Mouse (Mus musculus): Measurements from ENCODE around the gene Syf2. TPM values are rescaled to one million over a fixed set of nuclear protein-coding genes. Genes with fewer than 3 reads are reported as not detected.
A peak's percentile ranks its signal among the peaks of the same experiment; 100 is the strongest.

Syf2 gene
- 59.6 and 63.2 TPM in 2 replicates for polyA plus RNA-seq (2014; fragmentation: Nextera tagmentation; extraction: Ambion mirVana)

DNA sequence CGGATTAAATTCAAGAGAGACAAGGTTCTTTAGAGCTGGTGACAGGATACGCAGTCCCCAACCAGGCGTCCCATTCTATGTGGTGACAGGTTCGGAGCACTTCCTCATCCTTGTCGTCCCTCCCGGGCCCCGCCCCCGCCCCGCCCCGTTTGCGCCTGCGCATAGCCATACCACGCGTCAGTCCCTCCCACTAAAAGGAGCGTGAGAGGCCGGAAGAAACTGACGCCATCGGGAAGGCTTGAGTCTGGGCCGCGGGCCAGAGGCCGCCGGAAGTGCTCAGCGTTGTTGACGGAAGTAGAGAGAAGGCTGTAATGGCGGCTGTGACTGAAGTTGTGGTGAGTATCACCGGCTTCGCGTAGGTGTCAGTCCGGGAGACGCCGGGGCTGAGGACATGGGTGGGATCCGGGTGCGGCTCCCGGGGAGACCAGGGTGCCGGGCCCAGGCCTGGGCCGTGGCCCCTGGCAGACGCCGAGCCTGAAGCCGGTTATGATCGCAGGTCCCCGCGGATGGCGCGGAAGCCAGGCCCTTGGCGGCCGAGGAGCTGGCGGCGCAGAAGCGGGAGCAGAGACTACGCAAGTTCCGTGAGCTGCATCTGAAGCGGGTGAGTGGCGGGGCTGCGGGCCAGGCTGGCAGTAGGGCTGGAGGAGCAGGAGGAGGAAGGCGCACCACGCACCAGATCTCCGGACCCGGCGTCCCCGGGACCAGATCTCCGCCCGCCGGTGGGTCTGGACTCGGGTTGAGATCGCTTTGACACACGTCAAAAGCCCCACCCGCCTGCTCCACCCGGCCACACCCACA is at the start of gene Syf2:
Syf2 (plus strand) TSS at position 215 of the 798 bp plus-strand sequence.
- Histone ChIP-seq H3K9me3 (ENCODE audit: low read depth, low read length) (no peaks in the 10 kb centered on the region), H3K4me1 (ENCODE audit: insufficient read depth) (0 out of 2 replicates have a peak, but pooled peaks cover 3% of the 10 kb centered on the region), H3K4me2 (peak within 1 kb of the TSS; percentile 88), H3K27me3 (ENCODE audit: insufficient read depth, low read length) (no peaks in the 10 kb centered on the region), H3K9ac (peak within 1 kb of the TSS; percentile 66), H3K4me3 (ENCODE audit: low read depth, low read length) (peak within 1 kb of the TSS; percentile 97), H3K27ac (ENCODE audit: low read depth) (peak within 1 kb of the TSS; percentile 67), H3K36me3 (ENCODE audit: insufficient read depth) (peaks cover 62% of the 10 kb centered on the region)
- peak; percentile 99 for DNase-seq
- no peak for TF ChIP-seq CTCF (IDR thresholded peaks at IDR 0.05; ENCODE audit: low read depth)
- WGBS, result under 1% methylated on average over 68 of the region's 68 CpGs
- peak; percentile 96 for ATAC-seq (ENCODE audit: insufficient read depth)

DNA sequence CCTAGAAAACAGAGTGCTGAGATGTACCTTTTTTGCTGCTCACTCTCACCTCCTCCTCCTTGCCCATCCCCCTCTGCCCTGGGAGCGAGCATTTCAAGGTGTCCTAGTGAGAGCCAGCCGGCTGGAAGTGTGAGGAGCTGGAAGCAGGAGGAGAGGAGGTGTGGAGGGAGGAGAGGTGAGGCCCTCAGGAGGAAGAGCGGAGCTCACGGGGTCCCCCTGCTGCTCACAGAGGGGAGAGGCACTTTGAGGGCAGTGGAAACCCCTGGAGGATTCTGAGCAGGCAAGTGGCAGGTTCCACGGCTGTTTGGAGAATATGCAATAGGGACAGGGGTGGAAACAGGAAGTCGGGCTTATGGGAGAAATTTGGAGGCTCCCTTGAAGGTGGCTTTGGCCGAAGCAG is 47.4 kb upstream of the Syf2 start:
- Histone ChIP-seq H3K9ac (no peak overlapping the region), H3K27ac (ENCODE audit: low read depth) (no peak overlapping the region), H3K9me3 (ENCODE audit: low read depth, low read length) (no peaks in the 10 kb centered on the region), H3K4me2 (no peak overlapping the region), H3K4me3 (ENCODE audit: low read depth, low read length) (no peak overlapping the region), H3K36me3 (ENCODE audit: insufficient read depth) (no peaks in the 10 kb centered on the region), H3K27me3 (ENCODE audit: insufficient read depth, low read length) (no peaks in the 10 kb centered on the region), H3K4me1 (ENCODE audit: insufficient read depth) (peaks cover 3% of the 10 kb centered on the region; the same call in 1 of the 2 replicates)
- DNase-seq, result peak; percentile 62
- TF ChIP-seq CTCF (IDR thresholded peaks at IDR 0.05; ENCODE audit: low read depth), result peak; percentile 74
- ATAC-seq (ENCODE audit: insufficient read depth), result no peak
- WGBS, result 25% methylated on average over 7 of the region's 7 CpGs

- ATAC-seq (ENCODE audit: insufficient read depth), result no peak
- no peaks in the 10 kb centered on the region for H3K9me3 ChIP-seq (ENCODE audit: low read depth, low read length)
- no peaks in the 10 kb centered on the region for H3K27me3 ChIP-seq (ENCODE audit: insufficient read depth, low read length)
- H3K4me3 ChIP-seq (ENCODE audit: low read depth, low read length), result no peak overlapping the region
- DNase-seq, result no peak
- no peak for TF ChIP-seq CTCF (IDR thresholded peaks at IDR 0.05; ENCODE audit: low read depth)
- H3K4me1 ChIP-seq (ENCODE audit: insufficient read depth), result peaks cover 3% of the 10 kb centered on the region; the same call in 1 of the 2 replicates
- no peak overlapping the region for H3K9ac ChIP-seq
- 87% methylated on average over 10 of the region's 10 CpGs for WGBS
- H3K27ac ChIP-seq (ENCODE audit: low read depth), result no peak overlapping the region
- no peaks in the 10 kb centered on the region for H3K36me3 ChIP-seq (ENCODE audit: insufficient read depth)
- H3K4me2 ChIP-seq, result no peak overlapping the region
These were observed 46.9 kb upstream of the Syf2 start for GRCm38 (mm10) chr4:134883808-134884207.

GRCm38 (mm10) chr4:134884364-134884763 is 46.3 kb upstream of the Syf2 start:
- no peak for TF ChIP-seq CTCF (IDR thresholded peaks at IDR 0.05; ENCODE audit: low read depth)
- Histone ChIP-seq H3K4me2 (no peak overlapping the region), H3K4me3 (ENCODE audit: low read depth, low read length) (no peak overlapping the region), H3K9me3 (ENCODE audit: low read depth, low read length) (no peaks in the 10 kb centered on the region), H3K4me1 (ENCODE audit: insufficient read depth) (peaks cover under 1% of the 10 kb centered on the region; the same call in 1 of the 2 replicates), H3K9ac (no peak overlapping the region), H3K27me3 (ENCODE audit: insufficient read depth, low read length) (no peaks in the 10 kb centered on the region), H3K36me3 (ENCODE audit: insufficient read depth) (no peaks in the 10 kb centered on the region), H3K27ac (ENCODE audit: low read depth) (no peak overlapping the region)
- WGBS, result 82% methylated on average over 4 of the region's 4 CpGs
- ATAC-seq (ENCODE audit: insufficient read depth), result no peak
- DNase-seq, result no peak

DNA sequence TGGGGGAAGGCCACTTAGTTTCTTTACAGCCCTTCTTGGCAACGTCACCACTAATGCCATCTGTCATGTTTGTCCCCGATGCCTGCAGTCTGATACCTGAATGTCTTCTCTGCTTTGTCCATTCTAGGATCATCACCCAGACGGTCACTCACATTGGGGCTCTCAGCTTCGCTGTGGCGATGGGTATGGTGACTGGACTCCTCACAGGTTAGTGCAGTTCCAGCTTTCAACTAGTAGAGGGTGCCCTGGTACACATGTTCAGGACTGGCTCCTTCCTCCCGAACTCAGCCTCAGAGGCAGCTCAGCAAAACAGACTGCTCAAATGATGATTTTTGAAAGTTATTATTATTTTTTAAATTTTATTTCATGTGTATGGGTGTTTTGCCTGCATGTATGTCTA is 38.6 kb upstream of the Syf2 start:
- H3K36me3 ChIP-seq (ENCODE audit: insufficient read depth), result peaks cover 24% of the 10 kb centered on the region
- H3K4me1 ChIP-seq (ENCODE audit: insufficient read depth), result no peaks in the 10 kb centered on the region
- no peak overlapping the region for H3K4me2 ChIP-seq
- DNase-seq (no peak), ATAC-seq (ENCODE audit: insufficient read depth) (no peak)
- 76% methylated on average over 6 of the region's 6 CpGs for WGBS
- H3K9ac ChIP-seq, result no peak overlapping the region
- H3K9me3 ChIP-seq (ENCODE audit: low read depth, low read length), result no peaks in the 10 kb centered on the region
- no peak for TF ChIP-seq CTCF (IDR thresholded peaks at IDR 0.05; ENCODE audit: low read depth)
- no peak overlapping the region for H3K4me3 ChIP-seq (ENCODE audit: low read depth, low read length)
- no peak overlapping the region for H3K27ac ChIP-seq (ENCODE audit: low read depth)
- H3K27me3 ChIP-seq (ENCODE audit: insufficient read depth, low read length), result no peaks in the 10 kb centered on the region

DNA sequence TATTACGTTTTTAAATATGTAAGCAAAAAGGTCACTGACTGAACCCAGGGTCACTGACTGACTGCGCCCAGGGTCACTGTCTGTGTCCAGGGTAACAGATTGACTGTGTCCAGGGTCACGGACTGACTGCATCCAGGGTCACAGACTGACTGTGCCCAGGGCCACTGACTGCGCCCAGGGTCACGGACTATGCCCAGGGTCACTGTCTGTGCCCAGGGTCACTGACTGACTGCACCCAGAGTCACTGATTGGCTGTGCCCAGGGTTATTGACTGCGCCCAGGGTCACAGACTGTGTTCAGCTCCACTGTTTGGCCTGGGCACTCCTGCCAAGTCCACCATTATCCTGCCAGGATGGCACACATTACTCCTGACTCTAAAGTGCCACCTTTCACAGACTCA is 33.4 kb upstream of the Syf2 start:
- H3K36me3 ChIP-seq (ENCODE audit: insufficient read depth), result peaks cover 72% of the 10 kb centered on the region
- no peaks in the 10 kb centered on the region for H3K9me3 ChIP-seq (ENCODE audit: low read depth, low read length)
- no peaks in the 10 kb centered on the region for H3K27me3 ChIP-seq (ENCODE audit: insufficient read depth, low read length)
- WGBS, result 78% methylated on average over 6 of the region's 6 CpGs
- TF ChIP-seq CTCF (IDR thresholded peaks at IDR 0.05; ENCODE audit: low read depth), result no peak
- no peak overlapping the region for H3K4me3 ChIP-seq (ENCODE audit: low read depth, low read length)
- H3K4me1 ChIP-seq (ENCODE audit: insufficient read depth), result no peaks in the 10 kb centered on the region
- ATAC-seq (ENCODE audit: insufficient read depth) (no peak), DNase-seq (no peak)
- no peak overlapping the region for H3K9ac ChIP-seq
- H3K27ac ChIP-seq (ENCODE audit: low read depth), result no peak overlapping the region
- H3K4me2 ChIP-seq, result no peak overlapping the region

DNA sequence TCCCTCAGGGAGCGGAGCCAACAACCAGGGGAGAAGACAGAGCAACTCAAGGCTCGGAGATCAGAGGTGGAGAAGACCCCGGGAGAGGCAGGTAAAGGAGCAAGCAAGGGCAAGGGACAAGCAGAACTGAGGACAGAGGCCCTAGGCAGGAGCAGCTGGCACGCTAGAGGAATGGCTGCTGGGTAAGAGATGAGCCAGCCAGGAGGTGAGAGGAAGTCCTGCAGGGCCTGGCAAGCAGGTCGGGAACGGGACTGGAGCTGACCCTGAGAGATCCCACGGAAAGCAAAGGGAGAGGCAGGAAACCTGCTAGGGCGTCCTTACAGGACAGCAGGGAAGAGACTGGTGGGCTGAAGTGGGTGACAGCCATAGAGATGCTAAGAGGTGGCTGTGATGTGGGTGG is 29.6 kb upstream of the Syf2 start:
- H3K4me3 ChIP-seq (ENCODE audit: low read depth, low read length), result no peak overlapping the region
- H3K27me3 ChIP-seq (ENCODE audit: insufficient read depth, low read length), result no peaks in the 10 kb centered on the region
- H3K27ac ChIP-seq (ENCODE audit: low read depth), result no peak overlapping the region
- ATAC-seq (ENCODE audit: insufficient read depth) (no peak), DNase-seq (no peak)
- H3K4me2 ChIP-seq, result no peak overlapping the region
- no peaks in the 10 kb centered on the region for H3K4me1 ChIP-seq (ENCODE audit: insufficient read depth)
- no peaks in the 10 kb centered on the region for H3K9me3 ChIP-seq (ENCODE audit: low read depth, low read length)
- peaks cover 91% of the 10 kb centered on the region for H3K36me3 ChIP-seq (ENCODE audit: insufficient read depth)
- H3K9ac ChIP-seq, result no peak overlapping the region
- no peak for TF ChIP-seq CTCF (IDR thresholded peaks at IDR 0.05; ENCODE audit: low read depth)
- 88% methylated on average over 8 of the region's 8 CpGs for WGBS
